Mouse (Mus musculus) right cerebral cortex, postnatal 14 days (tissue): ENCODE results near the gene Myo3b.

Experiments
- DNase-seq: peaks from one replicate; pipeline ENCODE4 v3.0.0; 2022

Myo3b gene

DNA sequence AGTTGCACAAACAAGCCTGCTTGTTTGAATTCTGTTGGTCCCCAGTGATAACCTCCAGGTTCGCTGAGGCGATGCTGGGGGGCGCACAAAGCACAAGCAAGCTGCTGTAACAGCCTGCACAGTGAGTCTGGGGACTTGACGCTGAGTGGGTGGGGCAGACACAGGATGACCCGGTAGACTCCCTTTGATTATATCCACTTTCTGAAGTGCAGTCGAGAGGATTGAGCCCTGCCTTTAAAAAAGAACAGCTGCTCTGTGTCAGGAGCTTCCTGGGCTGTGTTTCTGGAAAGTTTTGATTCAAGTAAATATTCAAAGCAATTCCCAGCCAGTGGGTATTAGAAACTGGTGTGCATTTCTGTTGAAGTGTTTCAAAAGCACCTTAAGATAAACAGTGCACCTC is 341.0 kb downstream of the Myo3b start:
- no peak for DNase-seq

DNA sequence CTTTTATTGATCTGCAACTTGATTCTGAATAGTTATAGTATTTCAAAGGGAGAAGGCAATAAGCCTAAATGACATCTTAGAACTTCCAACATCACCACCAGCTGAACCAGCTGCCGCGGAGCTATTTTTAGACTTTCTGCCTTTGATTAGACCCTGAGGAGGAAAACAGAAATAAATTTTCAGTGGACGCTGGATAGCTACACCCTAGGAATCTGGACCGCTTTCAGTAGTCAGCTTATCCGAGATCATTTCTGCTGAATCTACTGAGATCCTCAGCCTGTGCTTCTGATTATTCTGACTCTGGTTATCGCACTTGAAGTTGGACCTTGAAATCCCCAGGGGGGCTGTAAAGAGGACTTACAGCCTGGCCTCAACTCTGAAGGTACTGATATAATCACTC is 349.7 kb downstream of the Myo3b start:
- DNase-seq, result no peak

DNA sequence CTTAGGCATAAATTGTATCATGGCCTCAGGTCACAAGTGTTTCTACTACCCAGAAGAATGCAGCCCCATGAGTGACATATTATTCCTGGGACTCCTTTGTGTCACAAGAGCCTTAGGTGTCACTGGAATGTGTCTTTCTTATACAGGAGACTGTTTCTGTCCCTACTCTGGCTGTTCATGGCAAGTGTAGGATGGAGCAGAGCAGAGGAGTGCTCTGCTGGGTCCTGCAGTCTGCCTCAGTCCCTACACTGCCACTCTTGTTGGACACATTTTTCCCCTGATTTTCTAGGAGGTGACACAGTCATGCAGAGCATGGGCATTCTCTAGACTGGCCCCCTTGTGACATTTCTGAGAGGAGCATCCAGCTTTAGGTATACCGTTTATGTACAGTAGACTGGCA is 350.2 kb downstream of the Myo3b start:
- no peak for DNase-seq

DNA sequence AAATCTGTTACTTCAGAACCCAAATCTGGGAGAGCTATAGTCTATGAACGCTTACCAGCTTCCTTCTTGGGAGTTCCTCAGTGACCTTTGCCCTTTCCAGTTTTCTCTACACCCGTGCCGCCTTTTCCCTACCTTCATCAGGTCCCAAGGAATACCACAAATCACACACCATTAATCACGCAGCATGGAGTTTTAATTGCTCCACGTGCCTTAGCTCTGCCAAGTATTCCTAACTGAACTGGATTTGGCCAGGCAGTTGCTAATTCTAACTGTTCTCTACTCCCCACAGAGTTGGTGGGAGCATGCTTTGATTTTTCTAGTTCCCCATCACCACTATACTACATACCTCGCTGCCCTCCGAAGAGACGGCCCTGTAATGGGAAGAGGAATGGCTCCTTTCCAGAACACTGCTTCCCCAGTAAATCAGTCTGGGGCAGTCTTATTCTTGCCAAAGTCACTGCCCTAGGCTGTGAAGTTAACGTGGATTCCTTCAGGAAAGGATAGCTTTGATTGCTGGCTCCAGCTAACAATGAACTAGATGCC is 358.9 kb downstream of the Myo3b start:
- DNase-seq, result no peak

DNA sequence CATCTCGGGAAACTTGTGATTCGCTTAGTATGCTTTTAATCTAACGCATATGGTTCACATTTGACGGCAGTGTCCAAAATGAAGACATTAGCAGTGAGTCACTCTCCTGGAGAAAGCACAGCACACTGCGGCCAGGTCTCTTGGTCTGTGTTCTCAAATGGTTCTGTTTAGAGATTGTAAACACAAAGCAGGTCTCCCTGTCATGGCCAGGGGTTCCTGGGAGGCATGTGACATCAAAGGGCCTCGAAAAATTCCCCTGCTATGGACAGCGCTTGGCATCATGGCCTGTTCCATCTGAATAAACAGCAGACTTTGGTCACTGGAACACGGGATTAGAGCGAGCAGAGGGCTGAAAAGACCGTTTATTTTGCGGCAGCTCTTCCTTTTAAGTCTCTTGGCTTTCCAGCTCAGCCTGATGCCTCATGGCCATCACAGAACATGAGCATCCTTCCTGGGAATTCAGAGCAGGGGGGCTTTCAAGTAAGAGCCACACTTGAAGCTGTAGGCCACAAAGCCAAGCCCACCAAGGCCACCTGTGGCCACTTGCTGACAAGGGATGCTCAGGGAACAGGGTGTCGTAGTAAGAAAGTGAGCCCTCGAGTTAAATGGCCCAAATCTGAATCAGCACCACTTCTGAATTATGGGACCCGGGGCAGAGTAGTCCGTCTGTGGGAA is 360.7 kb downstream of the Myo3b start:
- no peak for DNase-seq

DNA sequence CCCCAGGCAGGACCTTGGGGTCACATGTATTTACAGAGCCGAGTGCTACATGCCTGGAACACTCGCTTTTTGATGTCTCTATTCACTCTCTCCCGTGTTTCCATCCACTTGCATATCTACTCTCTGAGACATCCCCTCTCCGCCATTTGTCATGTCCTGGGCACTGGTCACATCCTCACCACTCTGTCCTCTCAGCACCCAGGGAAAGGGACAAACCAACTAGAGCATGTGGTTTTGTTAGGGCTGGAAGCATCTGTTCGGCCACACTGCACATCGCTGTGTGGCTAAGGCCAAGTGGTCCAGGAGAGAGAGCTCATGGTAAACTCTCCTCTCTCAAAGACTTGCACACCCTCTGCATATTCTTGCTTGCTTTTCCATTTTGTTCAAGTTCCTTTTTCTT is 361.4 kb downstream of the Myo3b start:
- DNase-seq, result no peak

DNA sequence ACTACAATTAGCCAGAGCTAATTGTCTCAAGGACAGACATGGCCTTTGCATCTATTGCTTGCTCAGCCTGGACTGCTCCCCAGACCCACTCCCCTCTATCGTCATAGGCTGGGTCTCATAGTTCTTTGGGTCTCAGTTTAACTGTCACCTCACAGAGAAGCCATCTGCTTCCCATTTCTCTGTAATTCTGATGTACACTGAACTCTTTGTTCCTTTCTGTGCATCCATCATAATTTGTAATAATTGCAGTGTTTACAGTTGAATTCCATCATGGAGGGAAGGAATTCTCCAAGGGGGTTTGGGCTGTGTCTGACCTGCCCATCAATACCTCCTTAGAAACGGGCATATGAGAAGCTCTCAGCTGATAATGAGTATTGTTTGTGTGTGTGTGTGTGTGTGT is 365.4 kb downstream of the Myo3b start:
- DNase-seq, result no peak

DNA sequence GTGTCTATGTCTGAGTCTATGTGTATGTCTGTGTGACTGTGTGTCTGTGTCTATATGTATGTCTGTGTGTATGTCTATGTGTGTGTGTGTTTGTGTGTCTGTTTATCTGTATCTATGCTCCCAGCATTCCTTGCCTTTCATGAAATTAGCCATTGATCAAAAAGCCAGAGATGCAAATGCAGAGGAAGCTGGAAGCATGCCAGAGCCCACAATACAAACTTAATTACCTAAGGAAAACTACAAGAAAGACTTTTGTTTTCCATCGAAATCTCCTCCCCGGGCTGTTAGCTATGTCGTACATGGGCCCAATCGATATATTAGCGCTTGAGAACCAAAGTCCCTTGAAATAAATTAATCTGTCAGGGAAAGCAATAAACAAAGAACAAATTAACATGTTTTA is 367.9 kb downstream of the Myo3b start:
- no peak for DNase-seq

DNA sequence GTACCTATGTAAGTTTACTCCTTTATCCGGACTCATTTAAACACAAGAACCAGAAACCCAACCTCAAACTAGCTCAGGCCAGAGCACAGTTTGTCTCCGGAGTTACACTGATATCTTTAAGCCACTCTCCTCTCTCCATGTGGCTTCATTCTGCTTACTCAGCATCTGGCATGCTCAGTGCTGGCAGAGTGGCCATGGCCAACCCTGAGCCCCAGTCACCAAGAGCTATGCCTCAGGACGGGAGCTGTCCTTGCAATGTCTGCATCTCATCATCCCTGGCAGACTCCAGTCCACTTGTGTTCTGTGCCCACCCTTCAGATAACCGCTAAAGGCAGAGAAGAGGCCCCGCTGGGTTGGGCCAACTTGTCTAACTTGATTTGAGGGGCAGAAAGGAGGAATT is 368.8 kb downstream of the Myo3b start:
- no peak for DNase-seq

DNA sequence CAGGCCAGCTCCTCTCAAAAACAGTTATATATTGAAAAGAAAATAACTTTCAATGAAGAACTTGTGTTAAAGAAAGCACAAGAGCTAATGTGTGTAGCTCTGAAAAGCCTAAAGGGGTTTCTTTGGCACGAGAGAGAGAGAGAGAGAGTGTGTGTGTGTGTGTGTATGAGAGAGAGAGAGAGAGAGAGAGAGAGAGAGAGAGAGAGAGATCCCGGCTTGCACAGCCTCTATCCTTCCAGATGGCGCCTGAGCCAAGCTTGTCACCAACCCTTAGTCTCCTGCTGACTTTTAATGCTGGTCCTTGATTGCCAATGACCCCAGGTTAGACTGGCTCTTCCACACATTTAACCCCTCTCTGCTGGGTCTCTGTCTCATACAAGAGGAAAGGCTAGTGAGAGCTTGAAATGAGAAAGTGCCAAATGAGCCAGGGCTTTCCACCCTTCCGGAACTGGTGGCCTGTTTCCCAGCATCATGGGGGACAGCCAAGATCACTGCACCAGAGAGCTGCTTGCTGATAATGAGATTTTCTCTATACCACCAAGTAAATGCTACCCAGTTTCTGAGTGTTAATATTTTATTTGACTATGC is 371.5 kb downstream of the Myo3b start:
- no peak for DNase-seq

DNA sequence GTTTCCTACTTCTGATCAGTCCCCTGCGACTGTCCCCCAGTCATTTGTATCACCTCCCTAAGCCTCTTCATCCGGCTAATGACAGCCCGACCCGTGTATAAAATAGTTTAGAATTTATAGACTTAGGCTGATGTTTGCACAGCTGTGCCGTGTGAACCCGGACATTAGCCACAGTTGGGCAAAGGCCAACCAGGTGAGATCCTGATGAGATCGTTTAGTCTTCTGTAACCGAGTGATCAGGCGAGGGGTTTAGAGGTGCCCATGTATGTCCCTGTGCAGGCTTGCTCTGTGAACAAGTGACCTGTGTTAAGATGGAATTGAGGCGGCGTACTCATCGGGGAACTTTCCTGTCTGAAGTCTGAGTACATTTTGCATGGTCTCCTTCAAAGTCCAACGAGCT is 373.4 kb downstream of the Myo3b start:
- DNase-seq, result no peak

DNA sequence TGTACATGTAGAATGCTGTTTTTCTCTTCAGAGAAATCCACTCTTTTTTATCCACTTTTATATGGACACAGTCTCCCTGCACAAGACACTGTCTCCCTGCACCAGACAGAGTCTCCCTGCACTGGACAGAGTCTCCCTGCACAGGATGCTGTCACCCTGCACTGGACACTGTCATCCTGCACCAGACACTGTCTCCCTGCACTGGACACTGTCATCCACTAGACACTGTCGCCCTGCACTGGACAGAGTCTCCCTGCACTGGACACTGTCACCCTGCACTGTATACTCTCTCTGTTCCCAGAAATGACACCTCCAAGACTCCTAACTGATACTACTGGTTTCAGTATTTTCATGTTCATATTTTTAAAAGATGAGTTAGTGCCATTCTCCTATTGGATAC is 375.5 kb downstream of the Myo3b start:
- no peak for DNase-seq

DNA sequence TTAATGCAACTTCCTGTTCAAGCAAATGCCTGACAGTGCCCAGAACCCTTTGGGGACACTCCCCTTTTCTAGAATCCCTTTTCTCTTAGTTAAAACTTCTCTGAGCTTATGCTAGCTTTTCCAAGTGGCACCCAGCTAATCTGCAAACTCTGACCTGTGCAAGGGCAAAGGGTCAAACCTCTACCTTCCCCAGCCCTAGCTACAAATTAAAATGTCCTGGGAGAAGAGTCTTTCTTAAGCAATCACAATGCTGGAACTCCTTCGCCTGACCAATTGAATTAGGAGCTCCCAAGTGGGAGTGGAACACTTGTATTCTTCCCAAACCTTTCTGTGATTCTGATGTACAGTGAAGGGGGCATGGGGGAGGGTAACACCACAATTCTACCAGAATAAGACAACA is 376.6 kb downstream of the Myo3b start:
- no peak for DNase-seq

DNA sequence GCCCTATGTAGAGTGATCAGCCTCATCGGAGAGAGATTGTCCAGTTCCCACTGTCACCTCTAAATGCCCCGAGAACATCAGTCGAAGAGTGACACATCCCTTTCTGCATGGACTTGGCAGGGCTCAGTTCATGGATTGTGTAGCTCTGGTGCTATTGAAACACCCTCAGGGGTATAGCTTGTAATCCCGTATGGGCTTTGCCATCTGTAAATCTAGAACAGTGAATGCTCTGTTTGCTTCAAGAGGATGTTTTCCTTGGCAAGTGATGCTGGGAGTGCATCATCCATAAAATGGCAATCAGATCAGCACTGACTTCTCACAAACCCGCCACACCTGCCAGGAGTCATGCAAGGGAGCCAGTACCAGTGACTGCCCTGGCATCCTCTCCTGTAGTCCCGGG is 380.4 kb downstream of the Myo3b start:
- no peak for DNase-seq

DNA sequence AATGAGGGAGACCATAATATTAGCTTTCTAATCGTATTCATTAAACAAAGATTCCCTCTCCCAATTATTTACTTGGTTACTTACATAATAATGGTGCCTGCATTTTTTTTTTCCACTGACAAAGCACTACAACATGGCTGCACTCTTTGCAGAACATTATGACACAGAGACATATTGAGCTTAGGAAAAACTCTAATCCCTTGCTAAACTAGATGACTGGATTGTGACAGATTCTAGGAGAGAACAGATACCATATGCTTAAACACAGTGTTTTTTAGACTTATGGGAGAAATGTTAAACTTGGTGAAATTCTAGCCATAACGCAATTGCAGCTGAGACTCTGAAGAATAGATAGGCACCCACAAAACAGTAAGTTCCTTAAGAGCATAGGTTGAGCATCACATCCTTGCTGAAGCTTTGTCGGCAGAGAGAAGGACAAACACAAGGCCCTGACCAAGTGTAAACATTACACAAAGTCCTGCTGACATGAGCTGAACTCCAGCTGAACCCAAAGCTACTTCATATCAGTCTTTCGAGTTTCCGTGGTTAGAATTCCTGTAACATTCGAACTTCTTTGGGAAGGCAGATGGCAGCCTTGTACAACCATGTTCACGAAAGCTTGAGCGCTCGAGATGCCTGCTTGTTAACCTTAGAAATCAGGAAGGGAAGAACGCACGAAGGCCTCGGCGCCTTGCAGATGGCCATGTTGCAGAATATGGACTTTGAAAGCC is 382.4 kb downstream of the Myo3b start:
- no peak for DNase-seq

DNA sequence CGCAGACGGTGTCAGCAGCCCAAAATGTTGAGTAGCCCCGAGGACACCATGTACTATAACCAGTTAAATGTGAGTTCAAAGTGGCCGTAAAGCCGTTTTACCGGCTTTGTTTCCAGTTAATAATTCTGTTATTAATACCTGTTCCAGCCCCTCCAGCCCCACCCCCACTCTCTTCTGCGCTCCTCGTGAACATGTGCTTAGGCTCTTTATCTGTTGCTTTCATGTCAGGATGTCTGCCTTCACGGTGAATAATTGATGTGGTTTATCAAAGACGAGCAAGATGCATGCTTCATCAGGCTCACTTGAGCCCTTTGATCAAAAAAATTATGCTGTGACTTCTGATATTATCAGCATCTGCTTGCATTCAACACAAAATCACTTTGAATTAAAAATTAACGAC is 386.7 kb downstream of the Myo3b start:
- no peak for DNase-seq

DNA sequence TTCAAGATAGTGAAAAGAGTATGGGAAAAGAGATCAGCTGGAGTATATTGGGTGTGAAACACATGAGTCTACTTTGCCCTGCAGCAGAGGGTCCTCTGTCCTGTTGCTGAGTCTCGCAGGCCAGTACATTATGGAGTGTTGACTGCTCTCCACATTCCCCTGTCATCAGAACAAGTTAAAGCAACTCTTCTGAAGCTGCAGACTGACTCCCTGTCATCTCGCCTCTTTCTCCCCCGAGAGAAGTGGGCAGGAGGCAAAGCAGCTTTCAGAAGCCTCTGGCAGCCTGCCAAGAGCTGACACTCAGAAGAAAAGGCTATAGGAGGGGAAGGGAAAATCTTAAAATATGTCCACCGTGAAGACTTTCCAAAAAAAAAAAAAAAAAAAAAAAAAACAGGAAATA is 404.1 kb downstream of the Myo3b start:
- DNase-seq, result peak; percentile 45

DNA sequence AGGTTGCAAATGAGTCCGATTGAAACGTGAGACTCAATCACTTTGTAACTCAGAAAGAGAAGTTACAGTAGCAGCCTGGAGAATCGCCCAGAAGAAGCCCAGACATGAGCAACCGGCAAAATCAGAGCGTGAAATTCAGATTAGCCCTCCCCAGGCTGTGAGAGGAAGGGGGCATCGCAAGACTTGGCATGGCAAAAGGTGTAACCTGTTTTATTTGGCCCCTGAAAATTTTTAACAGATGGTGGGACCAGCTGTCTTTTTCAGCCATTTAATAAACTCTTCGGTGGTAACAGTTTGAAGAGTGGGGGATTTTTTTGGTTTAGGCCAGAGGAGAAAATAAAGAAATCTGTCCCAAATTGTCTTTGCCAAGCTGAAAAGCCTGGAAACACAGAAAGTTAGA is 405.2 kb downstream of the Myo3b start:
- DNase-seq, result no peak

DNA sequence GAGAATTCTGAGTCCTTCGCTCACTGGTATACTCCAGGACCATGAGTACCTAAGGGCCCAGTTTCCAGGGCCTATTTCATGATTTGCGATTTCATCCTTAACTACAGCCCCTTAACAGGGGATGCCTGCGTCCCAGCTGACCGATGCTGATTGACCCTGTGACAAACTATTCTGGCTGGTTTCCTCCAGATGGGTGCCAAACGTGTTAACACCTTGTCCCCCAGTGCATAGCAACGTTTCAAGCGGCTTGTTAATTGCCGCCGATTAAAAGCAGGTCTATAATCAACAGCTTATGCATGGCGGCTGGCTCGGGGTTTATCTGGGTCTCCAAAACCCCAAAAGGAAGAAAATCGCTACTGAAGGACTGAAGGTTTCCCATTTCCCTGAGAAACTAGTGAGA is 417.3 kb downstream of the Myo3b start:
- DNase-seq, result no peak

DNA sequence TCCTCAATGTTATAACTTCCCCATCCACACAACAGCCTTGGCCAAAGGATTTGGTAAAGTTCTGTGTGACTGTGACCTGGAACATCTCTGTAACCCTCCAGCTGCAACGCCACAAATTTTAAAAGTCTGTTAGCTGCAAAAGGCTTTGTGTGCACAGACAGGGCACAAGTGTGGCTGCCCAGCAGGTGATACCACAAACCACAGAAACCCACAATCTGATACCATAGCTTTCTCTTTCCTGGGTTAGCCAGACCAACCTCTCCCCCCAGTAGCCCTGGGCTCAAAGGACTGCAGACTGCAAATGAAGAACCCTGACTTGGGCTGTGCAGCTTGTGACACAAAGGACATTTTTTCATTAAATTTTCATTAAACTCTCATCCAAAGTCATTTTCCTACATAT is 424.7 kb downstream of the Myo3b start:
- DNase-seq, result no peak

DNA sequence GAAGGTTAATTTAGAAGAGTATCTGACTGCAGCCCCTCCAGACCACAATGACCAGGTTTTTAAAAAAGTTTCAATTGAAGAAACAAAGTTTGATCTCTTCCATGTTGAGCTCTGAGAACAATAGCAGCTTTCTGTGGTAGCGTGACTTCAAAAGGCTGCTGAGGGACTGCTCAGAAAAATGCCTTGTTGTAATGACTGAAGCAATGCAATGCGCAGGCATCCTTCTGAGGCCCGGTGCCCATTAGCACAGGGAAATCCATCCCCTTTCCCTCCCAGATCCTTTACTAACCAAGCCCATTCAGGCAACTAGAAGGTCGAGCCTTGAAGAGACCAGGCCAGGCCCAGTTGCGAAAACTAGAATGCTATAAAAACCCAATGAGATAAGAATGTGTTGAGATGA is 432.2 kb downstream of the Myo3b start:
- no peak for DNase-seq

DNA sequence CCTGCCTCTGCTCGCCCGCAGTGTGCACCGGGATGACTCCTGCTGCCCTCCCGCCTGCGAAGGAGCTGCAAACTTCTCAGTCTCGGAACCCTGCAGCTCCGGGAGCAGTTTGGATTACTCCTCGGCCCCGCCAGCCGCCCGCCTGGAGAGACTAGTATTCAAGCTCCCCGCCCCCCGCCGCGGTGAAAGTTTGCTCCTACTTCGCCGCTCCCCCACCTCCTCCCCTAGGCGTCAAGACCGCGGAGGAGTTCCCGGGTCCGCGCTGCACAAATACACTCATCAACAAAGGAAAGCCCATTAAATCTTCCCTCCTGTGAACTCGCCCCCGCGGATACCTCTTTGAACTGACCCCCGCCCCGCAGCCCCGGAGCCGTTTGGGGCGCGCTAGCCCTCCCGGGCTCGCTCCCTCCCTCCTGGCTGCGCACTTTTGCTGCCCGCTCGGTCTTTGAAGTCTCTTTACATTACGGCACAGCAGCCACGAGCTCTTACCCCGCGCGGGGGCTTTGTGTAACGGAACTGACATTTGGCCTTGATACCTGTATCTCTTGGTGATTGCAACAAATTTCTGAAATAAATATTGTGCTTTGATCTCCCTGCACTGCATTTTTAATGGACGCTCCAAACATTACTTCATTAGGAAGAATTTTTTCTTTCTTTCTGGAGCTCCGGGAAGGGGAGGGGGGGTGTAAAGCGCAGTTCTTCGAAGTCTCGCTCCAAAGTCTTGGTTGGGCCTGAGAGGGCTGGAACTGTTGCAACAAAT is 433.1 kb downstream of the Myo3b start:
- no peak for DNase-seq
